Mouse (Mus musculus) small intestine, adult 2 months (tissue): Measurements from ENCODE around the gene B4galt5.

Experiments used
- CTCF ChIP-seq: fragments of 200-500 bp; IDR thresholded peaks from 2 replicates; pipeline ENCODE4 v1.5.1; 2012; ENCODE audit warnings: low read depth, mild to moderate bottlenecking, control low read depth, inconsistent platforms, low read length, moderate library complexity, mixed read lengths; ENCODE audit not compliant: insufficient replicate concordance, insufficient read length; ENCODE audit errors: extremely low read depth
- POLR2A ChIP-seq: fragments of 200-500 bp; IDR thresholded peaks from 2 replicates; pipeline ENCODE4 v1.6.1; 2012; ENCODE audit warnings: low read depth, mild to moderate bottlenecking, control low read depth, inconsistent platforms, low read length, moderate library complexity

DNA sequence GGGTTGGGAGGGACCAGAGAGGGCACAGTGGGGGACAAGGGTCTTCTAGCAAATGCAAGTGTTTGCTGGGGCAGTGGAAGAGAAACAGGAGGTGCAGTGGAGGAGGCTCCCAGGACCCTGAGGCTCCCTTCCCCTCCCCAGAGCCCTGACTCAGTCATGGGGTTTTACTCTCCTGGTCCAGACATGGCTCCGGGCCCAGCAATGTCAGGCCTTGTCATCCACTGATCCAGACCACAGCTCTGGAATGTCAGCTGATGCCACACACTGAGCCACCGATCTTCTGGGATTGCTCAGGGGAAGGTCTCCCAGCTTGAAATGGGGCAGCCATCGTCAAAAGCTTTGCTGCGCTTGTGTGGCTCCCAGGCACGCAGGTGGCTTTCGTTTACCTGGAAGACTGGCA lies 38.0 kb upstream of the B4galt5 start:
- TF ChIP-seq POLR2A (no peak), CTCF (no peak)
